Mouse (Mus musculus) ES-Bruce4 (cell line): ENCODE results near the gene Wnt3a.

Experiments used
- CTCF ChIP-seq: IDR thresholded peaks from one replicate; pipeline ENCODE4 v1.8.1; 2011; ENCODE audit warnings: low read depth, low read length
- EP300 ChIP-seq: IDR thresholded peaks from 2 replicates; pipeline ENCODE4 v1.6.1; 2011; ENCODE audit warnings: low read depth, low read length; ENCODE audit not compliant: insufficient read depth
- POLR2A ChIP-seq: IDR thresholded peaks from one replicate; pipeline ENCODE4 v1.8.1; 2011; ENCODE audit warnings: low read length; ENCODE audit not compliant: insufficient read depth

DNA sequence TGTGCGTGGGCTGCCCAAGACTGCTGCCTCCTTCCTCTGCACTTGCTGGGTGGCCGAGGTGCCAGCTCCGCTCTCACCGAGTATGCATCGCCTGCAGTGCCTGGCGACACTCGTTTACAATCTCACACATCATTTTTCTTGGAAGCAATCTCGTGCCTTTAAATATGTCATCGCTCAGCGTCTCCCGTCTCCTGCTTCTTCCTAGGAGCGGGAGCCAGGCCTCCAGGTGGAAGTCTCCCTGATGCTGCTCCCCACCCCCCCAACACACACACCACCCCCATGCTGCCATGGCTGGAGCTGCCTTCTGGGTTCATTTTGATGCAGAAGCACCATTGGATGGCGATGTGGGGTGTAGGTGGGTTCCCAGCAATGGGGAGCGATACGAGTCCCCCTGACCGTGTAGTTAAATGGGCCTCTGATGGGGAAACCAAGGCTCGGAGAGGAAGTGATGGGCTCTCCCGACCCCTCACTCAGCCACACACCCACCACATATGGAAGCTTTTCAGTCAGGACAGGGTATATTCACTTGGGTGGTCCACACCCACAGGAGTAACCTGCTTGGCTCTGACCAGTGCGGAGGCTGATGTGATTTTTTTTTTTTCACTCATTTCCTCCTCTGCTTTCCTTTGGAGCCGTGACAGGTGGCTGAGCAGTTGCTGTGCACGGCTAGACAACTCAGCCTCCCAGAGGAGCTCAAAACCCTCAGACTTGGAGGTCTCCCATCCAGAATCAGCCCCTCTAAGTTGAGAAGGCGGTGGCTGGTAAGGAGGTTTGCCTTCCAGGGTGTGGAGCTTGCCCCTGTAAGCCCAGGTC lies 14.7 kb upstream of the Wnt3a start:
- no peak for TF ChIP-seq CTCF
- no peak for TF ChIP-seq EP300
- no peak for TF ChIP-seq POLR2A
